Mouse (Mus musculus) lung, embryonic 16.5 days (tissue): ENCODE measurements around the gene A230072I06Rik. TPM values are rescaled to one million over a fixed set of nuclear protein-coding genes. Genes with fewer than 3 reads are reported as not detected.

Experiments used
- ATAC-seq: fragments of 200-750 bp; cut with Nextera tagmentation; 2 replicates; pipeline ENCODE4 v1.8.0; 2017; ENCODE audit warnings: low read depth, mild to moderate bottlenecking, moderate library complexity
- H3K27ac ChIP-seq: fragments of 300-500 bp; sonication (generic); 2 replicates; pipeline ENCODE4 v1.5.1; 2014; ENCODE audit warnings: mild to moderate bottlenecking, control low read depth, low read length
- H3K27me3 ChIP-seq: fragments of 300-500 bp; sonication (generic); 2 replicates; pipeline ENCODE4 v1.6.1; 2014; ENCODE audit warnings: low read depth, low read length, mixed read lengths; ENCODE audit not compliant: control insufficient read depth, insufficient read depth
- H3K36me3 ChIP-seq: fragments of 300-500 bp; sonication (generic); 2 replicates; pipeline ENCODE4 v1.6.1; 2014; ENCODE audit warnings: low read length; ENCODE audit not compliant: control insufficient read depth, insufficient read depth
- H3K4me1 ChIP-seq: fragments of 300-500 bp; sonication (generic); replicated peaks from 2 replicates; pipeline ENCODE4 v1.6.1; 2014; ENCODE audit warnings: low read length, mixed read lengths; ENCODE audit not compliant: control insufficient read depth, insufficient read depth
- H3K4me2 ChIP-seq: fragments of 300-500 bp; sonication (generic); 2 replicates; pipeline ENCODE4 v1.6.1; 2014; ENCODE audit warnings: low read depth, low read length, control low read depth
- H3K4me3 ChIP-seq: fragments of 300-500 bp; sonication (generic); 2 replicates; pipeline ENCODE4 v1.5.1; 2014; ENCODE audit warnings: mild to moderate bottlenecking, low read length, control low read depth
- H3K9ac ChIP-seq: fragments of 300-500 bp; sonication (generic); 2 replicates; pipeline ENCODE4 v1.6.1; 2014; ENCODE audit warnings: low read length, control low read depth
- H3K9me3 ChIP-seq: fragments of 300-500 bp; sonication (generic); 2 replicates; pipeline ENCODE4 v1.6.1; 2016; ENCODE audit warnings: low read length; ENCODE audit not compliant: control insufficient read depth
- WGBS: fragments of 180-500 bp; shearing (Covaris S2); extraction: QIAGEN DNeasy Blood & Tissue Kit; methylation state at CpG from one replicate; pipeline ENCODE4 v1.1.7; 2014; 5-methylcytosine and 5-hydroxymethylcytosine counted together
- polyA plus RNA-seq: library from polyadenylated mRNA; unstranded; fragments of >200 nt; fragmentation: Nextera tagmentation; extraction: Ambion mirVana; gene quantifications from 2 replicates; pipeline ENCODE4 v1.2.1, GENCODE M21; 2015

Gene A230072I06Rik
- polyA plus RNA-seq, 1 experiment from 2014 or later: not detected

DNA sequence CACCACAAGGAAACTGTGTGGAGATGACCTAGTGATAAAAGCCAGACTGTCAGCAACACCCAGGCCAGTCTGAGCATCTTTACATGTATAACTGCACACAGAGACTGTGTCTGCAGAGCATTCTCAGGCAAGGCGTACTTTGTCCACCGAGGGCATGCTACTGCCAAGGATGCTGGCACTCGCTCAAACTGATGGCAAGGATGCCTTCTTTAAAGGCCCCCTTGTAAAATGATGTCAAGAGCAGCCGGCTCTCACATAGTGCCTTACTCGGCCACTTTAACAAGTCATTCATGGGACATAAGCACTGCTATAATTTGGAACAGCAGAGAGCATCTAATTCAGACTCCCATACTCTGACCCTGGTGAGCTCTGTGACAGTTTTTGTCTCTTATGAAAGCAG is 36.6 kb downstream of the A230072I06Rik start:
- no peaks in the 10 kb centered on the region for H3K9me3 ChIP-seq
- peaks cover 12% of the 10 kb centered on the region; the same call in 1 of the 2 replicates for H3K27me3 ChIP-seq
- H3K9ac ChIP-seq: no peak overlapping the region
- no peaks in the 10 kb centered on the region for H3K36me3 ChIP-seq
- no peak overlapping the region for H3K4me2 ChIP-seq
- no peak for ATAC-seq
- no peak overlapping the region for H3K27ac ChIP-seq
- H3K4me3 ChIP-seq: no peak overlapping the region
- H3K4me1 ChIP-seq: 0 out of 2 replicates have a peak, but pooled peaks cover 5% of the 10 kb centered on the region
- 50% methylated on average over 5 of the region's 5 CpGs for WGBS

DNA sequence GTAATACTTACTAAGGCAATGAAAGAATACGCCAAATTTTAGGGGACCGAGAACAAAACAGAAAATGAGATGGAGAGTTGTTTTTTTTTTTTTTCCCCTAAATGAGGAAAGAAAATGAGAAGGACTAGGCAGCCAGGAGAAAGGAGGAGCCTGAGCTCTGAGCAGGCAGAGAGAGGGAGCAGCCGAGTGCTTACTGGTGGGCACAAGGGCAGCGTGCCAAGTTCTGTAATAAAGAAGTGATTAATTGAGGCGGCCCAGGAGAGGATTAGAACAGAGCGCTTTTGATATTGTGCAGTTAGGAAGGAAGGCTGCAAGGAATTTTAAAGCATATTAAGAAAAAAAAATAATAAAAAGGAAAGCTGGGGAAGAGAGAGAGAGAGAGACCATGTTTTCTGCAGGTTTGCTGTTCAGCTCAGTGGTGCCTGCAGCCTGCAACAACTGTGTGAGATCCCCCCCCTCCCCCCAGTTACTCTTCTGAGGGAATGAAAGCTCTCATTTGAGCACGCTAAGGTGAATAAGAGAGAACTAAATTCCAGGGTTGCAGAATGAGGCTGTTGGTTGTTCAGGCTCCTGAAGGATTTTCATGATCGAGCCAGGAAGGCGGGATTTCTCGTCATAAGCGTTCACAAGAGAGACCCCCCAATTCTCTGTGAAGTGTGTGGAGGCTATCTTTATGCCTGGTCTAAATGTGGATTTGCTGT is 41.3 kb downstream of the A230072I06Rik start:
- no peak overlapping the region for H3K4me3 ChIP-seq
- ATAC-seq: no peak
- 43% methylated on average over 11 of the region's 11 CpGs for WGBS
- 0 out of 2 replicates have a peak, but pooled peaks cover 5% of the 10 kb centered on the region for H3K4me1 ChIP-seq
- H3K9ac ChIP-seq: no peak overlapping the region
- H3K27ac ChIP-seq: no peak overlapping the region
- no peak overlapping the region for H3K4me2 ChIP-seq
- H3K27me3 ChIP-seq: peaks cover 3% of the 10 kb centered on the region
- no peaks in the 10 kb centered on the region for H3K36me3 ChIP-seq
- H3K9me3 ChIP-seq: no peaks in the 10 kb centered on the region

DNA sequence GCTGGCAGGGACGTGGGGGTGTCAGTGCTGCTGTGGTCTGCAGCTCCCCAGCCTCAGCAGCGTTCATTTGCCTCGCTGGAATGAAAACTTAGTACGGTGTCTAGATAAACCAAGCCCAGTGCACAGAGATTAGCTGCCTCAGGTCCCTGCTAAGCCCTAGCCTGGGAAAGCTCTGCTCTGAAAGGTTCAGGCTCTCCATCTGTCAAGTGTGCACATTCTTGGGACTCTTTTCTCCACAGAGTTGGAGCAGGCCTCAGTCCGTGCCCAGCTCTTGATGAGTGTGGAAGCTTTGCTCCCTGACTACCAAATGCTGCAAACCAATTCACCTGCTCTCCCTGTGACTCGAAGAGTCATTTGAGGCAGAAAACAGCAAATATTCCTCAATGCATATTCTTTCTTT is 43.5 kb downstream of the A230072I06Rik start:
- Histone ChIP-seq H3K36me3 (no peaks in the 10 kb centered on the region), H3K27ac (no peak overlapping the region), H3K27me3 (peaks cover 7% of the 10 kb centered on the region), H3K9me3 (no peaks in the 10 kb centered on the region), H3K9ac (no peak overlapping the region), H3K4me1 (0 out of 2 replicates have a peak, but pooled peaks cover 5% of the 10 kb centered on the region), H3K4me2 (no peak overlapping the region), H3K4me3 (no peak overlapping the region)
- no peak for ATAC-seq
- WGBS: 62% methylated on average over 6 of the region's 6 CpGs

DNA sequence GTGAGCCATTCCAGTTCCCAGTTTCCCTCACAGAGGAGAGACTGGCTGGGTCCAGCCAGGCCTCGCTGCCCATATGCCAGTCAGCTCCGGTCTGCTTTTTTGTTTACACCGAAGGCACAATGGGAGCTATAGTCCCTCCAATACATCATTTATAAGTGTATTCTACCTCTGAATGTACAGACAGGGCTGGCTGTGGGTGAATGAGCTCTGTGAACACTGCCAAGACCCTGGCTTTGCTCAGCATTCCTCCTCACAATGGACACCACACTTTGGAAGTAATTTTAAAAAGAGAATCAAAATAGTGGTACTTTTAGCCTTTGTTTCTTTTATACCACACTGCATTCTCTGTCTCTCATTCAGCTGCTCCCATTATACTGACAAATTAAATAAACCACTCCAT is 44.6 kb downstream of the A230072I06Rik start:
- H3K4me1 ChIP-seq: 0 out of 2 replicates have a peak, but pooled peaks cover 5% of the 10 kb centered on the region
- H3K4me3 ChIP-seq: no peak overlapping the region
- no peak overlapping the region for H3K9ac ChIP-seq
- H3K27me3 ChIP-seq: peaks cover 9% of the 10 kb centered on the region
- H3K27ac ChIP-seq: no peak overlapping the region
- H3K36me3 ChIP-seq: no peaks in the 10 kb centered on the region
- no peaks in the 10 kb centered on the region for H3K9me3 ChIP-seq
- 82% methylated on average over 3 of the region's 3 CpGs for WGBS
- no peak overlapping the region for H3K4me2 ChIP-seq
- ATAC-seq: no peak

DNA sequence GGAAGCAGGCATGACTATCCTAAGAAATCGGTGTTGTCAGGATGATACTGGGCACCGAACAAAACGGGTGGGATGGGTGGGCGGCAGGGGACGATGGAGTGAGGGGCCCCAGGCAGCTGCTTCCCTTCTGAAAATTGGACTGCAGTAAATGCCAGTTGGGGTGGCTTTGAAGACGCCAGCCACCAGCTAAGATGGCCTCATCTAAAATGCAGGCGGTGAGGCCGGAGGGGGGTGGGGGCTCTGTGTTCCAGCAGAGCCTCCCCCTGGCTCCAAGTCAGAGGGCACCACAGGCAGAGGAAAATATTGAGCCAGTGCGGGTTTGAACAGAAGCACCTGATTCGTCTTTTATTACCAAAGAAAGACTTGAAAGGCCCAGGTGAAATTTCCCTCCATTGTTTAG is 45.9 kb downstream of the A230072I06Rik start:
- no peaks in the 10 kb centered on the region for H3K9me3 ChIP-seq
- no peak overlapping the region for H3K4me2 ChIP-seq
- 64% methylated on average over 10 of the region's 10 CpGs for WGBS
- ATAC-seq: no peak
- no peak overlapping the region for H3K4me3 ChIP-seq
- H3K27me3 ChIP-seq: peaks cover 9% of the 10 kb centered on the region
- H3K27ac ChIP-seq: no peak overlapping the region
- 0 out of 2 replicates have a peak, but pooled peaks cover 5% of the 10 kb centered on the region for H3K4me1 ChIP-seq
- H3K36me3 ChIP-seq: no peaks in the 10 kb centered on the region
- H3K9ac ChIP-seq: no peak overlapping the region

DNA sequence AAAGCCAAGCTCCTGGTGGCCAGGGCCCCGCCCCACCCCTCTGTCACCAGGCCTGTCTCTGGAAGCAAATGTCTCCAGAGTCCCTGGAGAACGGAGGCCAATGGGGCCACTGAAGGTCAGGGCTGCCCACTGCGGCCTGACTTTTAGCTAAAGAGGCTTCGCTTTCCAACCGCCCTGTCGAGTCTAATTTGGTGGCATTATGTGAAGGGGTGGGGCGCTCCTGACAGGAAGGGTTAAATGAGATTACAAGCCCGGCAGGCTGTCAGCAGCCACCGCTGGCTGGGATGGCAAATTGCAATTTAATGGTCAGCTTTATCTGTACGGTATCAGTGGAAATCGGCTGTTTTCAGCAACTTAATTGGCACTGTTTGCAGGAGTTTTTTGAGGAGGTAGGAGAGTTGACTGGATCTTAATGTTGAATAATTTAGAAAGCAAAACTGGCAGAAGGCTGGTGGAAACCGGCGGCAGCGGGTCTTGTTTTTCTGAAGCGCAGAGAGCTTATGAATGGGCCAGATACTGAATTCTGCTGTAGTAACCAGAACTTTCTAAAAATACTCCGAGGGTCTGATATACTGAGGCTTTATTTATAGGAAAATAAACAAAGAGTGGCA is 46.5 kb downstream of the A230072I06Rik start:
- WGBS: 27% methylated on average over 16 of the region's 16 CpGs
- no peaks in the 10 kb centered on the region for H3K9me3 ChIP-seq
- no peak overlapping the region for H3K27ac ChIP-seq
- no peaks in the 10 kb centered on the region for H3K36me3 ChIP-seq
- H3K4me1 ChIP-seq: 0 out of 2 replicates have a peak, but pooled peaks cover under 1% of the 10 kb centered on the region
- ATAC-seq: no peak
- no peak overlapping the region for H3K4me3 ChIP-seq
- H3K27me3 ChIP-seq: peaks cover 9% of the 10 kb centered on the region
- H3K4me2 ChIP-seq: no peak overlapping the region
- H3K9ac ChIP-seq: no peak overlapping the region

DNA sequence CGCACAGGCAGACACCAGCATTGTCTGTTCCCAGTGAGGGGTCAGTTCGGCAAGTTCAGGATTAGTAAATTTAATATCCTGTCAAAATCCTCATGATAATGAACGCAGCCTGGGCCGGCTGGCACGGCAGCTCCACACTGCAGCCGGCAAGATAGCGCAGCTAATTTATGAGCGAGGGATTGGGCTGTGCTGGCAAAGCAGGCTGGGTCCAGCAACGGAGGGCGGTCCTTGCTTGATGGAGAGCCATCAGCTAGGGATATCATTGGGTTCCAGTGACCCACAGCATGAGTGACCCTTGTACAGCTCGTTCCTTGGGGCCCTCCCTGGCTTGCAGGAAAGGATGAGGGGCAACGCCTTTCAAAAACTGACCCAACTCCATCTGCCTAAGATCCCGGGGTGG is 48.6 kb downstream of the A230072I06Rik start:
- no peaks in the 10 kb centered on the region for H3K36me3 ChIP-seq
- 61% methylated on average over 13 of the region's 13 CpGs for WGBS
- H3K4me2 ChIP-seq: no peak overlapping the region
- ATAC-seq: no peak
- no peak overlapping the region for H3K9ac ChIP-seq
- no peaks in the 10 kb centered on the region for H3K4me1 ChIP-seq
- no peak overlapping the region for H3K27ac ChIP-seq
- no peak overlapping the region for H3K4me3 ChIP-seq
- H3K27me3 ChIP-seq: peaks cover 9% of the 10 kb centered on the region
- H3K9me3 ChIP-seq: no peaks in the 10 kb centered on the region

DNA sequence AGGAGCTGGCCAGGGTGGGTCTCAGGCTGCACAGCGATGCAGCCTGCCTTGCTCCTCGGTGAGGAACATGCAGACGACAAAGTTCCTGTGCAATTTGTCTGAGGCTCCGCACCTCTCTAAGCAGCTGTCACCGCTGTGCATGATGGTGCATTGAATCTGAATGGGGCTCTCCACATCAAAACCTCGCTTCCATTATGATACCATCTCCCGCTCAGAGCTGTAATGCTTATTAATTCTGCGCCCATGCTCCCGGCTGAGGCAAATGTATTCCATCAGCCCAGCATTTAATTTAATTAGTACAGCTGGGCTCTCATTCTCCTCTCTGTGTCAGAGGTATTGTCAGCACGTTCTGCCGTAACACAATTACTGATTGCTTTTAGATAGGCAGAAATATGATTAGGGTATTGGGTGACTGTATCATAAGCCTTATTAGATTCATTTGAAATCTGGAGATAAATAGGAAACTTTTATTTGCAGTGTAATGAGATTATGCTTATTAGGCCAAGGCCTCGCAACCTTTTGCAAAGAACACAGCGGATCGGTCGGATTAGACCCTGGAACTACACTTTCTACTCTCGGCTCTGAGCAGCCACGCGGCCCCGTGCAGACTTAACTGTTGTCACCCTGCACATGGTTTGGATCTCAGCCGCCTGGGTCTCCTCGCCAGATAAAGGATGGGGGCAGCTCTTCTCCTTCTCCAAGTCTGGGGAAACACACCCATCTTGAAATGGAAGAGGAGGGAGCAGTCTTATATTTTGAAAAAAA is 49.3 kb downstream of the A230072I06Rik start:
- Histone ChIP-seq H3K27me3 (peaks cover 9% of the 10 kb centered on the region), H3K9me3 (no peaks in the 10 kb centered on the region)
- no peak for ATAC-seq

DNA sequence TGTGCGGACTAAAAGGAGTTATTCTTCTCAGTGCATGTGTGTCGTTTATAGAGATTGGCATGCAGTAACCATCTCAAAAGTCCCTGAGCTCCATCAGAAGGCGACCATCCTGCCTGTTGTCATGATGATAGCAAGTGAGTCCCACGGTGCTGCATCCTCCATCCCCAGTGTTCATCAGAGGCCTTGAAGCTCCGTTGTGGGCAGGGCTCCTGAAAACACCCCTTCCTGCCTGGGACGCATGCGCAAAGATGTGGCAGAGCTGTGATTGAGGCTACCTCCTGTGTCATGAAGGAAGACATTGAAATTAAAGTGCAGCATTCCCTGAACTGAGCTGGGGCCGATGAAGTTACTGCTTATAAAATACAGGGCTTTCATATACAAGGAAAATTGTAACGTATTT is 49.9 kb downstream of the A230072I06Rik start:
- 64% methylated on average over 9 of the region's 9 CpGs for WGBS
- peaks cover 9% of the 10 kb centered on the region for H3K27me3 ChIP-seq
- H3K4me3 ChIP-seq: no peak overlapping the region
- H3K27ac ChIP-seq: no peak overlapping the region
- no peak overlapping the region for H3K9ac ChIP-seq
- H3K36me3 ChIP-seq: no peaks in the 10 kb centered on the region
- H3K9me3 ChIP-seq: no peaks in the 10 kb centered on the region
- no peaks in the 10 kb centered on the region for H3K4me1 ChIP-seq
- H3K4me2 ChIP-seq: no peak overlapping the region
- ATAC-seq: no peak

More for the DNA sequence above, 49.3 kb downstream of the A230072I06Rik start:
- Histone ChIP-seq H3K4me1 (no peaks in the 10 kb centered on the region), H3K4me3 (no peak overlapping the region), H3K9ac (no peak overlapping the region), H3K27ac (no peak overlapping the region), H3K4me2 (no peak overlapping the region), H3K36me3 (no peaks in the 10 kb centered on the region)
- WGBS: 71% methylated on average over 21 of the region's 21 CpGs
